Mouse (Mus musculus) bone marrow macrophage, adult 2 months (primary cell): ENCODE results near the gene Fbln5. TPM values are rescaled to one million over a fixed set of nuclear protein-coding genes. Genes with fewer than 3 reads are reported as not detected.

Experiments used
- H3K27ac ChIP-seq: 2 replicates; pipeline ENCODE4 v1.5.1; 2012; ENCODE audit warnings: low read depth, low read length; ENCODE audit not compliant: insufficient read depth
- H3K4me1 ChIP-seq: 2 replicates; pipeline ENCODE4 v1.6.1; 2012; ENCODE audit warnings: low read length; ENCODE audit not compliant: control insufficient read depth, insufficient read depth
- H3K4me3 ChIP-seq: 2 replicates; pipeline ENCODE4 v1.5.1; 2012; ENCODE audit warnings: mild to moderate bottlenecking, low read length, moderate library complexity; ENCODE audit not compliant: insufficient read depth
- CTCF ChIP-seq: IDR thresholded peaks from 2 replicates; pipeline ENCODE4 v1.5.1; 2012; ENCODE audit warnings: low read depth, mild to moderate bottlenecking, low read length, moderate library complexity
- POLR2A ChIP-seq: IDR thresholded peaks from 2 replicates; pipeline ENCODE4 v1.6.1; 2012; ENCODE audit warnings: mild to moderate bottlenecking, low read depth, low read length, borderline replicate concordance
- polyA plus RNA-seq: library from polyadenylated mRNA; stranded (reverse); fragments of >200 nt; gene quantifications from 2 replicates; pipeline ENCODE4 v1.2.4, GENCODE M21; 2012; ENCODE audit not compliant: missing spikeins, insufficient read depth, insufficient read length

Gene Fbln5
- polyA plus RNA-seq, 1 experiment, result 0.84 TPM

GRCm38 (mm10) chr12:101833115-101833506 is 14.3 kb upstream of the Fbln5 start:
- Histone ChIP-seq H3K4me3 (no peak overlapping the region), H3K4me1 (no peaks in the 10 kb centered on the region), H3K27ac (no peak overlapping the region)
- TF ChIP-seq POLR2A (no peak), CTCF (no peak)

DNA sequence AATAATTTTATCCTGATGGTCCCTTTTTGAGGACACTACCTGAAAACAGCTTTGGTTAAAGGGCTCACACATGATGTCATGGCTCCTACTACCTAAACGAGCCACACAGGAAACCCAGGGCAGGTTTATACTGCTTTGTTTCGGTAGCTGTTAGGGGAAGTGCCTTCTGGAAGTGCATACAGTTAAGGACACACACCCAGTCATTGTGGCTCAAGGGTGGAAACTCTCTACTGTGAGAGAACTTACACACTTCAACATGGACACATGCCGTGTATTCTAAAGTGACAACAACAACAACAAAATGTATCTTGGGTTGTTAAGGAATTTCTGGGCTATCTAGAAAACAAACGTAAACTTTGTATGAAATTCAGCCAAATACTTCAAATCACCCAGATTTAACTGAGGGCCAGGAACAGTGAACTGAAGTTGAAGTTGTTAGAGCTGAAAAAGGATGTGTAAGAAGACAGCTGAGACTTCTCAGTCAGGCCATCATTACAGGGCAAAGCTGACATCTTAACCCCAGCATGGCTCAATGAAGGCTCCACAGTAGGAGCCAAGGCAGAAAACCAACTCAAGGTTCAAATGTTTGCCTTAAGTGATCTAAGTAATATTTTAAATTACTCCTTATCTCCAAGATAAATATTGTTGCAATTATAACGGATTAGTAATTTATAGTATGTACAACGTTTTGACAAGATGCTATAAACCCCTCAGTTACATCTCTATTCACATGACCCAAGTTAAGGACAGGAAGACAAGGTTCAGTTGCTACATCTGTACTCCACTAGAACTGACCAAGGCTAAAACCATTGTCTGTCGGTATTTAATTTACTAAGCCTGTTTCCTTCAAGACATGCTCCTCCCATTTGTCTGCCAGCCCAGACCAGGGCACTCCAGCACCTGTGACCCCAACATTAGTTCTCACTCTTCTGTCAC is 13.6 kb upstream of the Fbln5 start:
- TF ChIP-seq CTCF (no peak), POLR2A (no peak)
- Histone ChIP-seq H3K27ac (no peak overlapping the region), H3K4me1 (no peaks in the 10 kb centered on the region), H3K4me3 (no peak overlapping the region)

DNA sequence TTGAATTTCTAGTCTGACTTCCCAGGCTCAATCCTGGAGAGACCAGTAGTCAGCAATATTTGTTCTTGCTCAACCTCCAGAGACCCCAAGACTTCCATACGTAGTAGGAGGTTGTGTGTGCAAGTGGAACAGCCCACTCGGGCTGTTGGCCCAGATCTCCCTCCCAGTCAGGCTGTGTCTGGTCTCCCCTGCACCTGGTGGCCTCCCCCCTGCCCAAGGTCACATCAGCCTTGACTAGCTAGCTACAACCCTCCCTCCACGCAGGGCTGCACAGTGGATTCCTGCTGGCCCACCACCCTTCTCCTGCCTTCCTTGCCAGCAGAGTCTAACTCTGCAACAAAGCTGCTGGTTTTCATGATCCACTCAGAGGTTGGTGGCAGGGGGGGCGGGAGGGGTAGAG is 12.4 kb upstream of the Fbln5 start:
- H3K27ac ChIP-seq, result no peak overlapping the region
- H3K4me3 ChIP-seq, result no peak overlapping the region
- TF ChIP-seq POLR2A, result no peak
- no peak for TF ChIP-seq CTCF
- no peaks in the 10 kb centered on the region for H3K4me1 ChIP-seq

- no peak for TF ChIP-seq CTCF
- TF ChIP-seq POLR2A, result no peak
- H3K4me1 ChIP-seq, result peaks cover 23% of the 10 kb centered on the region
- no peak overlapping the region for H3K27ac ChIP-seq
- no peak overlapping the region for H3K4me3 ChIP-seq
These were observed 4.3 kb upstream of the Fbln5 start for GRCm38 (mm10) chr12:101823161-101823560.

GRCm38 (mm10) chr12:101821596-101821995 is 2.7 kb upstream of the Fbln5 start:
- H3K27ac ChIP-seq, result peak overlapping the region; percentile 48
- H3K4me1 ChIP-seq, result peaks cover 23% of the 10 kb centered on the region
- TF ChIP-seq POLR2A (no peak), CTCF (no peak)
- H3K4me3 ChIP-seq, result no peak overlapping the region; the same call in 1 of the 2 replicates

- TF ChIP-seq CTCF, result no peak
- TF ChIP-seq POLR2A, result no peak
- Histone ChIP-seq H3K4me1 (peaks cover 23% of the 10 kb centered on the region), H3K4me3 (no peak overlapping the region), H3K27ac (no peak overlapping the region)
These were observed 715 bp upstream of the Fbln5 start for GRCm38 (mm10) chr12:101819570-101819969.

DNA sequence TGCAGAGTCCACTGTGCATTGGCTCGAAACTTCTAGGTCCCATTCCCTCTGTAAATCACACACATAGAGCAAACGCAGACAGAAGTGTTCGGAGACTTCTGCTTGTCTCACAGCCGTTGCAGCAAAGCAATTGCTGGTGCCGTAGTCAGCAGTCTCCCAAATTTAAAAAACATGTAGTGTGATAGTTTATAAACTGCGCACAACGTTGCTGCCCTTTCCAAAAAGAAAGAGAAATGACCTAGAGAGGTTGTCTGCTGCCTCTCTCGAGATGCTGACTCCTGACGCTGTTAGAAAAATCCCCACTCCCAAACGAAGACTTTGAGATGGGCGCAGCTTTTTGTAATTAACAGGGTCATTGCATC is 628 bp downstream of the Fbln5 start:
- TF ChIP-seq CTCF (no peak), POLR2A (no peak)
- Histone ChIP-seq H3K27ac (no peak overlapping the region), H3K4me1 (peaks cover 23% of the 10 kb centered on the region), H3K4me3 (peak overlapping the region; percentile 52)

GRCm38 (mm10) chr12:101816810-101817209 is 2.0 kb downstream of the Fbln5 start:
- Histone ChIP-seq H3K4me3 (no peak overlapping the region), H3K4me1 (peaks cover 15% of the 10 kb centered on the region), H3K27ac (no peak overlapping the region)
- TF ChIP-seq CTCF (no peak), POLR2A (no peak)

DNA sequence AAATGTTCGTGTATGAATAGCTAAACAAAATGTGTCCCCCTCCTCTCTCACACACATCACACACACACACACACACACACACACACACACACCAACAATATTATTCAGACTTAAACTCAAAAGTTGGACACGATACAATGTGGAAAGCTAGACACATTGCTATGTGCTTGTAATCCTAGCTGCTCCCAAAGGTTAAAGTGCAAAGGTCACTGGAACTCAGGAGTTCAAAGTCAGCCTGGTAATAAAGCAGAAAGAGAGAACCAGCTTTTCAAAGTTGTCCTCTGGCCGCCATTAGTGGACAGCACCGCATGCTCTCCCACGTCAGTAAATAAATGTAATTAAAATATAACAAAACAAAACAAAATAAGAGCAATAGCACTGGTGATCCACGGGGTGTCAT is 3.1 kb downstream of the Fbln5 start:
- H3K4me1 ChIP-seq, result peaks cover 5% of the 10 kb centered on the region
- H3K4me3 ChIP-seq, result no peak overlapping the region

DNA sequence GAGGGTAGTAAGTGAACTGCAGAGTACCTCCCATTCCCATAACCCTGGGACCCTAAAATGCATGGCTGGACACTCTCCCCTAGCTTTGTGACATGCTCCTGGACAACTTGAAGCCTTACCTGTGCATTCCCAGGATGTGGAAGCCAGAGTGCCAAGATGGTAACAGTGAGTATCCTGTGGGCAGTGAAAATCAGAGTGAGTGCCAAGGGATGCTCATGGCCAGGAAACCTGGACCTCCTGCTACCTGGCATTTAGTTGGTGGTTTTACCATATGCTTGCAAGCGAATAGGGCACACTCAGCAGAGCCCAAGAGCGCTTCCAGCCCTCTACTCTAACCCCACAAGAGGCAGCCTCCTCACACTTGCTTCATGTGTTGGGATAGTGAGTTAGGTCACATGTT is 4.4 kb downstream of the Fbln5 start:
- TF ChIP-seq CTCF, result no peak
- TF ChIP-seq POLR2A, result no peak
- peaks cover 3% of the 10 kb centered on the region for H3K4me1 ChIP-seq
- no peak overlapping the region for H3K4me3 ChIP-seq
- no peak overlapping the region for H3K27ac ChIP-seq

More for the DNA sequence above, 3.1 kb downstream of the Fbln5 start:
- TF ChIP-seq POLR2A, result no peak
- TF ChIP-seq CTCF, result no peak
- no peak overlapping the region for H3K27ac ChIP-seq

- no peaks in the 10 kb centered on the region for H3K4me1 ChIP-seq
- H3K27ac ChIP-seq, result no peak overlapping the region
- TF ChIP-seq POLR2A, result no peak
- TF ChIP-seq CTCF, result 0 out of 2 replicates have a peak, but pooled peaks have one; percentile 6
These were observed 7.7 kb downstream of the Fbln5 start for GRCm38 (mm10) chr12:101811181-101811580.

More at GRCm38 (mm10) chr12:101811181-101811580, 7.7 kb downstream of the Fbln5 start:
- no peak overlapping the region for H3K4me3 ChIP-seq
